25 mouse cellular contexts compared by ENCODE assay signal in the genomic region with DNA sequence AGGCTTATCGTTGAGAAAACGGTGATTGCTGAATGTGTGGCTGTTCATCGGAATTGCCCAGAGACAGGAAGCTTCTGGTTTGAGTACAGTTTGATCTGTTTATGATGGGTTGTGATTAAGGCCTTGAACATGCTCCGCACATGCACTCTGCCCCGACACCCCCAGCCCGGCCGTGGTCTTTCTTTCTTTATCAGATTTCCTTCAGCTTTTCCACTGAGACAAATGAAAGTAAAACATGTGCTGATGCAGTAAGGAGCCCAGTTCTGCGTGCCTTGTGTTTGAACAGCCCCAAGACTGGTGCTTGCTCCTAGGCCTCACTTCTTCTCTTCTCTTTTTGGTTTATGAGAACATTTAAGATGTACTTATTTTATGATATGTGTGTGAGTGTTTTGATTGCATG. TPM values are rescaled to one million over a fixed set of nuclear protein-coding genes. Genes with fewer than 3 reads are reported as not detected.
DNase-seq lines count a peak whose midpoint lies in the region; ATAC-seq and TF ChIP-seq lines count a peak whose summit lies in the region.
"Had no signal": no experiment of that assay in that cellular context is flagged by ENCODE, and none has a peak within 500 bp of the region (broad histone marks: within the 10 kb centered on the region; RNA-seq: fewer than 3 reads in every experiment).

No protein-coding gene starts in this region.

- no peak overlapping the region; the same call in 1 of the 2 replicates for H3K4me2 ChIP-seq in heart, postnatal 0 days (ENCODE audit: low read depth, low read length)
- peak overlapping the region; percentile 33; the same call in 1 of the 2 replicates for H3K4me2 ChIP-seq in liver, postnatal 0 days (ENCODE audit: low read depth, low read length)
- H3K4me2 ChIP-seq: forebrain, embryonic 15.5 days had no signal

- no peak for DNase-seq in heart, postnatal 0 days (ENCODE audit: low spot score)
- DNase-seq in heart, embryonic 10.5 days (ENCODE audit: low spot score), result no peak
- no peak for DNase-seq in testis, postnatal 14 days (ENCODE audit: low spot score)
- DNase-seq in liver, postnatal 0 days, result no peak
- peak; percentile 32 for DNase-seq in thymus, postnatal 4 days
- no peak for DNase-seq in right cerebral cortex, postnatal 10 days (ENCODE audit: low spot score in 2 of 2)
- no peak for DNase-seq in embryo, embryonic 10.5 days (ENCODE audit: low spot score)
- DNase-seq: adrenal gland, postnatal 10 days; cerebellum, postnatal 10 days; embryo, embryonic 11 days; gastrocnemius, postnatal 14 days; heart, adult 2 months; heart, postnatal 14 days; kidney, adult 18-20 months; retina, postnatal 1 day; right cerebral cortex, postnatal 4 days had no signal

- H3K36me3 ChIP-seq in heart, postnatal 0 days (replicated peaks; ENCODE audit: control insufficient read depth, insufficient read depth, low read length), result peaks cover 6% of the 10 kb centered on the region; the same call in 1 of the 2 replicates
- peaks cover 6% of the 10 kb centered on the region for H3K36me3 ChIP-seq in heart, embryonic 10.5 days
- H3K36me3 ChIP-seq in testis, adult 2 months (ENCODE audit: control insufficient read depth, insufficient read depth, low read length), result peaks cover 2% of the 10 kb centered on the region; the same call in 1 of the 2 replicates
- H3K36me3 ChIP-seq in liver, postnatal 0 days (replicated peaks; ENCODE audit: insufficient read depth, low read length), result no peaks in the 10 kb centered on the region; the same call in 1 of the 2 replicates
- H3K36me3 ChIP-seq: forebrain, embryonic 15.5 days had no signal

- H3K4me3 ChIP-seq in heart, postnatal 0 days (ENCODE audit: low read depth, low read length), result no peak overlapping the region
- H3K4me3 ChIP-seq in heart, embryonic 10.5 days, result no peak overlapping the region
- peak overlapping the region; percentile 27 for H3K4me3 ChIP-seq in testis, adult 2 months (ENCODE audit: control insufficient read depth, low read depth, low read length)
- no peak overlapping the region for H3K4me3 ChIP-seq in liver, postnatal 0 days (ENCODE audit: low read depth, low read length)
- H3K4me3 ChIP-seq: forebrain, embryonic 15.5 days; heart, adult 2 months; layer of hippocampus, adult 2 months; limb, embryonic 10.5 days had no signal

- H3K27me3 ChIP-seq in heart, postnatal 0 days (ENCODE audit: control insufficient read depth, insufficient read depth, low read length), result no peaks in the 10 kb centered on the region
- no peaks in the 10 kb centered on the region for H3K27me3 ChIP-seq in heart, embryonic 10.5 days (ENCODE audit: insufficient read depth, poor library complexity, severe bottlenecking)
- H3K27me3 ChIP-seq in testis, adult 2 months (ENCODE audit: control insufficient read depth, insufficient read depth, low read length), result no peaks in the 10 kb centered on the region
- H3K27me3 ChIP-seq in liver, postnatal 0 days (ENCODE audit: insufficient read depth, low read length), result no peaks in the 10 kb centered on the region
- H3K27me3 ChIP-seq: forebrain, embryonic 15.5 days had no signal

- no peaks in the 10 kb centered on the region; the same call in 1 of the 2 replicates for H3K4me1 ChIP-seq in heart, postnatal 0 days (ENCODE audit: control insufficient read depth, insufficient read depth)
- 0 out of 2 replicates have a peak, but pooled peaks cover 4% of the 10 kb centered on the region for H3K4me1 ChIP-seq in heart, embryonic 10.5 days
- H3K4me1 ChIP-seq in testis, adult 2 months (ENCODE audit: control insufficient read depth, insufficient read depth, low read length), result peaks cover 3% of the 10 kb centered on the region
- 0 out of 2 replicates have a peak, but pooled peaks cover 3% of the 10 kb centered on the region for H3K4me1 ChIP-seq in liver, postnatal 0 days (ENCODE audit: insufficient read depth)

- peak overlapping the region; percentile 30; the same call in 1 of the 2 replicates for H3K27ac ChIP-seq in heart, postnatal 0 days (ENCODE audit: low read depth)
- no peak overlapping the region for H3K27ac ChIP-seq in heart, embryonic 10.5 days
- no peak overlapping the region for H3K27ac ChIP-seq in testis, adult 2 months (ENCODE audit: control insufficient read depth, insufficient read depth, low read depth, low read length)
- H3K27ac ChIP-seq in liver, postnatal 0 days (ENCODE audit: low read depth), result no peak overlapping the region
- H3K27ac ChIP-seq: forebrain, embryonic 15.5 days; heart, adult 2 months; kidney, postnatal 0 days; layer of hippocampus, adult 2 months; liver, embryonic 14.5 days had no signal

- 74% methylated on average over 8 of the region's 8 CpGs for WGBS in heart, postnatal 0 days
- 82% methylated on average over 8 of the region's 8 CpGs for WGBS in heart, embryonic 10.5 days
- WGBS in liver, postnatal 0 days (ENCODE audit: insufficient replicate concordance), result 51% methylated on average over 8 of the region's 8 CpGs

- TF ChIP-seq EP300 in heart, postnatal 0 days (IDR thresholded peaks at IDR 0.05; ENCODE audit: low read depth), result no peak
- TF ChIP-seq EP300 in liver, postnatal 0 days (IDR thresholded peaks at IDR 0.05; ENCODE audit: low read depth), result no peak

- no peak for TF ChIP-seq POLR2A in testis, adult 2 months (IDR thresholded peaks at IDR 0.05; ENCODE audit: control insufficient read depth, low read depth, low read length)

- TF ChIP-seq CTCF in heart, postnatal 0 days (IDR thresholded peaks at IDR 0.05; ENCODE audit: low read depth), result no peak
- no peak for TF ChIP-seq CTCF in testis, adult 2 months (IDR thresholded peaks at IDR 0.05; ENCODE audit: control insufficient read depth, insufficient read depth, insufficient replicate concordance, low read depth, low read length)
- TF ChIP-seq CTCF in liver, postnatal 0 days (IDR thresholded peaks at IDR 0.05; ENCODE audit: low read depth), result no peak

- H3K9ac ChIP-seq in heart, postnatal 0 days (replicated peaks; ENCODE audit: low read depth, low read length), result no peak overlapping the region
- H3K9ac ChIP-seq in liver, postnatal 0 days (replicated peaks), result no peak overlapping the region
- H3K9ac ChIP-seq: forebrain, embryonic 15.5 days; liver, embryonic 14.5 days had no signal

- no peak for ATAC-seq in heart, postnatal 0 days (ENCODE audit: insufficient read depth, low read depth)
- ATAC-seq in liver, postnatal 0 days, result no peak
- ATAC-seq: forebrain, embryonic 15.5 days; hindbrain, embryonic 16.5 days; lung, postnatal 0 days; midbrain, embryonic 16.5 days had no signal

- H3K9me3 ChIP-seq in heart, postnatal 0 days (replicated peaks; ENCODE audit: control insufficient read depth, low read length), result no peaks in the 10 kb centered on the region
- no peaks in the 10 kb centered on the region for H3K9me3 ChIP-seq in heart, embryonic 10.5 days
- H3K9me3 ChIP-seq in liver, postnatal 0 days (ENCODE audit: low read length), result no peaks in the 10 kb centered on the region
- H3K9me3 ChIP-seq: forebrain, embryonic 15.5 days; limb, embryonic 10.5 days had no signal

RNA-seq across cellular contexts. Expression of a gene that starts 1.7 kb away (rescaled TPM):
- 33.0 and 40.1 TPM in 2 replicates for total RNA-seq in heart, postnatal 0 days (2014; rRNA removed; ENCODE audit: low replicate concordance)
- polyA plus RNA-seq in heart, postnatal 0 days (2015; fragmentation: Nextera tagmentation; extraction: Ambion mirVana), result 52.5 and 59.4 TPM in 2 replicates
- polyA plus RNA-seq in heart, embryonic 10.5 days (2016; fragmentation: Nextera tagmentation; extraction: Ambion mirVana), result 49.9 and 54.4 TPM in 2 replicates
- polyA plus RNA-seq in testis, adult 2 months (2012; rRNA removed), result 31.1 and 33.7 TPM in 2 replicates
- polyA plus RNA-seq in liver, postnatal 0 days (2015; fragmentation: Nextera tagmentation; extraction: Ambion mirVana), result 40.1 and 42.1 TPM in 2 replicates

RNA-seq across cellular contexts. Expression of a gene that starts 55.8 kb away (rescaled TPM):
- total RNA-seq in heart, postnatal 0 days (2014; rRNA removed; ENCODE audit: low replicate concordance), result 7.5 and 24.1 TPM in 2 replicates
- 21.9 and 22.1 TPM in 2 replicates for polyA plus RNA-seq in heart, postnatal 0 days (2015; fragmentation: Nextera tagmentation; extraction: Ambion mirVana)
- polyA plus RNA-seq in heart, embryonic 10.5 days (2016; fragmentation: Nextera tagmentation; extraction: Ambion mirVana), result 52.8 and 72.8 TPM in 2 replicates
- polyA plus RNA-seq in testis, adult 2 months (2012; rRNA removed), result 13.7 and 14.8 TPM in 2 replicates
- 21.9 and 25.1 TPM in 2 replicates for polyA plus RNA-seq in liver, postnatal 0 days (2015; fragmentation: Nextera tagmentation; extraction: Ambion mirVana)

RNA-seq across cellular contexts. Expression of a gene that starts 55.8 kb away (rescaled TPM):
- total RNA-seq in heart, postnatal 0 days (2014; rRNA removed; ENCODE audit: low replicate concordance), result 6.9 and 17.5 TPM in 2 replicates
- 3.2 and 3.3 TPM in 2 replicates for polyA plus RNA-seq in heart, postnatal 0 days (2015; fragmentation: Nextera tagmentation; extraction: Ambion mirVana)
- polyA plus RNA-seq in heart, embryonic 10.5 days (2016; fragmentation: Nextera tagmentation; extraction: Ambion mirVana), result 14.7 and 15.1 TPM in 2 replicates
- 4.7 TPM in 2 replicates for polyA plus RNA-seq in testis, adult 2 months (2012; rRNA removed)
- polyA plus RNA-seq in liver, postnatal 0 days (2015; fragmentation: Nextera tagmentation; extraction: Ambion mirVana), result 3.6 and 4.2 TPM in 2 replicates
